Comparison of ENCODE assay signal across 8 mouse cellular contexts in genomic region chr13:41360272-41360815, GRCm38 (mm10).
A peak's percentile ranks its signal among the peaks of the same experiment; 100 is the strongest.
DNase-seq lines count a peak whose midpoint lies in the region; ATAC-seq and TF ChIP-seq lines count a peak whose summit lies in the region.
"Had no signal": no experiment of that assay in that cellular context is flagged by ENCODE, and none has a peak within 500 bp of the region (broad histone marks: within the 10 kb centered on the region; RNA-seq: fewer than 3 reads in every experiment).

No protein-coding gene starts in this region.

- ATAC-seq in lung, embryonic 14.5 days (ENCODE audit: insufficient read depth), result no peak
- ATAC-seq in forebrain, embryonic 13.5 days, result no peak
- ATAC-seq in neural tube, embryonic 13.5 days (ENCODE audit: low read depth), result no peak

- H3K4me3 ChIP-seq in lung, embryonic 14.5 days (ENCODE audit: low read depth, low read length), result no peak overlapping the region
- no peak overlapping the region; the same call in 1 of the 2 replicates for H3K4me3 ChIP-seq in forebrain, embryonic 13.5 days
- H3K4me3 ChIP-seq in limb, embryonic 10.5 days, result no peak overlapping the region
- no peak overlapping the region for H3K4me3 ChIP-seq in neural tube, embryonic 13.5 days

- TF ChIP-seq CTCF in lung, embryonic 14.5 days (IDR thresholded peaks at IDR 0.05; ENCODE audit: low read depth), result no peak

- no peaks in the 10 kb centered on the region for H3K9me3 ChIP-seq in lung, embryonic 14.5 days (ENCODE audit: low read depth, low read length)
- H3K9me3 ChIP-seq in forebrain, embryonic 13.5 days (replicated peaks), result no peaks in the 10 kb centered on the region
- H3K9me3 ChIP-seq in limb, embryonic 10.5 days (replicated peaks), result no peaks in the 10 kb centered on the region
- no peaks in the 10 kb centered on the region for H3K9me3 ChIP-seq in neural tube, embryonic 13.5 days

- peaks cover 21% of the 10 kb centered on the region for H3K4me1 ChIP-seq in lung, embryonic 14.5 days (ENCODE audit: insufficient read depth)
- peaks cover 48% of the 10 kb centered on the region for H3K4me1 ChIP-seq in forebrain, embryonic 13.5 days
- H3K4me1 ChIP-seq in limb, embryonic 10.5 days, result peaks cover 39% of the 10 kb centered on the region
- peaks cover 49% of the 10 kb centered on the region for H3K4me1 ChIP-seq in neural tube, embryonic 13.5 days (replicated peaks)

- H3K9ac ChIP-seq in lung, embryonic 14.5 days, result no peak overlapping the region
- no peak overlapping the region for H3K9ac ChIP-seq in forebrain, embryonic 13.5 days
- H3K9ac ChIP-seq in neural tube, embryonic 13.5 days, result no peak overlapping the region

- peak overlapping the region; percentile 78 for H3K4me2 ChIP-seq in lung, embryonic 14.5 days
- peak overlapping the region; percentile 71 for H3K4me2 ChIP-seq in forebrain, embryonic 13.5 days
- H3K4me2 ChIP-seq in neural tube, embryonic 13.5 days, result no peak overlapping the region

- no peak for DNase-seq in lung, embryonic 14.5 days
- DNase-seq in lung, postnatal 14 days, result no peak
- peak; percentile 36 for DNase-seq in limb, embryonic 10.5 days (ENCODE audit: low spot score)
- DNase-seq in right cerebral cortex, postnatal 10 days (ENCODE audit: low spot score in 2 of 2), result no peak
- no peak for DNase-seq in thymus, postnatal 14 days
- DNase-seq: lung, postnatal 36 days had no signal

- no peaks in the 10 kb centered on the region for H3K27me3 ChIP-seq in lung, embryonic 14.5 days (ENCODE audit: insufficient read depth, low read length)
- H3K27me3 ChIP-seq in forebrain, embryonic 13.5 days, result no peaks in the 10 kb centered on the region
- no peaks in the 10 kb centered on the region; the same call in 1 of the 2 replicates for H3K27me3 ChIP-seq in limb, embryonic 10.5 days (ENCODE audit: low read depth, poor library complexity, severe bottlenecking)
- H3K27me3 ChIP-seq in neural tube, embryonic 13.5 days, result no peaks in the 10 kb centered on the region

- H3K36me3 ChIP-seq in lung, embryonic 14.5 days (ENCODE audit: insufficient read depth), result 0 out of 2 replicates have a peak, but pooled peaks cover 7% of the 10 kb centered on the region
- no peaks in the 10 kb centered on the region for H3K36me3 ChIP-seq in forebrain, embryonic 13.5 days (ENCODE audit: poor library complexity, severe bottlenecking)
- H3K36me3 ChIP-seq in limb, embryonic 10.5 days, result no peaks in the 10 kb centered on the region
- H3K36me3 ChIP-seq in neural tube, embryonic 13.5 days, result no peaks in the 10 kb centered on the region

- WGBS in lung, embryonic 14.5 days, result 35% methylated on average over 8 of the region's 8 CpGs
- 16% methylated on average over 8 of the region's 8 CpGs for WGBS in forebrain, embryonic 13.5 days
- WGBS in limb, embryonic 10.5 days, result 35% methylated on average over 8 of the region's 8 CpGs
- WGBS in neural tube, embryonic 13.5 days, result 21% methylated on average over 8 of the region's 8 CpGs

- no peak overlapping the region for H3K27ac ChIP-seq in lung, embryonic 14.5 days (ENCODE audit: low read depth)
- 0 out of 2 replicates have a peak overlapping the region, but pooled peaks have one; percentile 19 for H3K27ac ChIP-seq in forebrain, embryonic 13.5 days
- H3K27ac ChIP-seq in limb, embryonic 10.5 days, result peak overlapping the region; percentile 86; the same call in 1 of the 2 replicates
- H3K27ac ChIP-seq in neural tube, embryonic 13.5 days (replicated peaks), result 0 out of 2 replicates have a peak overlapping the region, but pooled peaks have one; percentile 95
